Mouse (Mus musculus) intestine, embryonic 14.5 days (tissue): ENCODE results near the gene Agfg1. TPM values are rescaled to one million over a fixed set of nuclear protein-coding genes. Genes with fewer than 3 reads are reported as not detected.
"Not testable (repeated sequence)": the region's sequence is repeated elsewhere in the genome, so short reads cannot be mapped to it uniquely, and the experiment has no call there.

ENCODE experiments used
- ATAC-seq: fragments of 200-750 bp; cut with Nextera tagmentation; replicated peaks from 2 replicates; pipeline ENCODE4 v1.8.0; 2017; ENCODE audit warnings: low read depth, moderate number of reproducible peaks, moderate TSS enrichment, moderate library complexity; ENCODE audit not compliant: low FRiP score, low TSS enrichment
- DNase-seq: peaks from one replicate; pipeline ENCODE4 v3.0.0-alpha.2; 2018; ENCODE audit warnings: low spot score
- H3K27ac ChIP-seq: fragments of 300-500 bp; sonication (generic); 2 replicates; pipeline ENCODE4 v1.5.1; 2014; ENCODE audit warnings: low read depth, mild to moderate bottlenecking, control low read depth
- H3K27me3 ChIP-seq: fragments of 300-500 bp; sonication (generic); replicated peaks from 2 replicates; pipeline ENCODE4 v1.6.1; 2014; ENCODE audit warnings: low read length, control low read depth; ENCODE audit not compliant: control insufficient read depth, insufficient read depth
- H3K36me3 ChIP-seq: fragments of 300-500 bp; sonication (generic); 2 replicates; pipeline ENCODE4 v1.6.1; 2014; ENCODE audit warnings: low read length, control low read depth; ENCODE audit not compliant: control insufficient read depth, insufficient read depth
- H3K4me1 ChIP-seq: fragments of 300-500 bp; sonication (generic); replicated peaks from 2 replicates; pipeline ENCODE4 v1.6.1; 2014; ENCODE audit warnings: low read length, control low read depth, mixed read lengths; ENCODE audit not compliant: control insufficient read depth, insufficient read depth
- H3K4me2 ChIP-seq: fragments of 300-500 bp; sonication (generic); 2 replicates; pipeline ENCODE4 v1.6.1; 2014; ENCODE audit warnings: low read length
- H3K4me3 ChIP-seq: fragments of 300-500 bp; sonication (generic); 2 replicates; pipeline ENCODE4 v1.5.1; 2014; ENCODE audit warnings: low read depth, low read length, control low read depth, mixed read lengths
- H3K9ac ChIP-seq: fragments of 300-500 bp; sonication (generic); 2 replicates; pipeline ENCODE4 v1.6.1; 2014; ENCODE audit warnings: mild to moderate bottlenecking, low read length
- H3K9me3 ChIP-seq: fragments of 300-500 bp; sonication (generic); 2 replicates; pipeline ENCODE4 v1.6.1; 2016; ENCODE audit warnings: low read length, control low read depth; ENCODE audit not compliant: control insufficient read depth
- WGBS: fragments of 180-500 bp; shearing (Covaris S2); extraction: QIAGEN DNeasy Blood & Tissue Kit; methylation state at CpG from one replicate; pipeline ENCODE4 v1.1.7; 2014; 5-methylcytosine and 5-hydroxymethylcytosine counted together
- polyA plus RNA-seq: library from polyadenylated mRNA; unstranded; fragments of >200 nt; fragmentation: Nextera tagmentation; extraction: Ambion mirVana; gene quantifications from 2 replicates; pipeline ENCODE4 v1.2.1, GENCODE M21; 2014

Gene Agfg1
- polyA plus RNA-seq, 1 experiment from 2014 or later, result 46.9 TPM

DNA sequence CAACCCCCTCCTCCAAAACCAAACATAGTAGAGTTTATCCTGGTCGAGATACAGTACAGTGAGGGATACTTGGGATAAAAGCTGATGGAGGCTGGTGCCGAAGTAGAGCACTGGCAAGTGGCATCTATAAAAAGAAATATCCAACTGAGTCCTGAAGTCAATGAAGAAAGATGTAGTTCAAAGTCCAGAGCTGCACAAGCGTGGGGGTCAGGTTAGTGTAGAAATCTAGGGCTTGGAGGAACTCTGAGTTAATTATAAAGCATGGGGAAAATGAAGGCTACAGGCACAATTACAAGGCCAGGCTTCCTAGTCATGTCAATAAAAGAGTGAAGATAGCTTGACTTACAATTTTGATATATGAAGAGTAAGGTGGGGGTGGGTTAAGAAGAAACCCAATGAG, 61.9 kb downstream of the Agfg1 start:
- Histone ChIP-seq H3K4me3 (no peak overlapping the region), H3K9ac (no peak overlapping the region), H3K9me3 (no peaks in the 10 kb centered on the region), H3K4me1 (no peaks in the 10 kb centered on the region), H3K27me3 (no peaks in the 10 kb centered on the region), H3K4me2 (no peak overlapping the region), H3K36me3 (peaks cover 50% of the 10 kb centered on the region), H3K27ac (no peak overlapping the region)
- WGBS, result 90% methylated on average over 3 of the region's 3 CpGs
- ATAC-seq (no peak), DNase-seq (no peak)

DNA sequence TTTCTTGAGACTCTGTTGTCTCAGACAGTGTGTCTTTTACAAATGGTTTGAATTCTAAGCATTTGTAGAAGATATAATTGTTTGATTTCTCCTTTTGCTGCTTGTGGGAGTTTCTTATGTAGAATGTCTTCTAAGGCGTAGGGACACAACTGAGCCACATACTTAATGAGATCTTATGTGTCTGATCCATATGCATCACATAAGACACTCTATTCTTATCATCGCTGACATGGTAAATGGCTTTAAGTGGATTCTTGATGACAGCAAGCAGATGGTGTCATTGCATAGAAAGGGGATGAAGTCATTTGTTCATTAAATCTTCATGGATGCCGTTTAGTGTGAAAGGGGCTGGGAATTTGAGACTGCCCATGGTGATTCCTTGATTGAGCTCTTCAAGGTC, 66.6 kb downstream of the Agfg1 start:
- ATAC-seq, result no peak
- WGBS, result 76% methylated on average over 3 of the region's 3 CpGs

GRCm38 (mm10) chr1:82913025-82913424, 73.7 kb downstream of the Agfg1 start, which contains the start of gene A030005L19Rik:
Gene A030005L19Rik, plus strand, starts transcription at chr1:82913325.
- ATAC-seq, result no peak
- 93% methylated on average over 3 of the region's 3 CpGs for WGBS

More for the DNA sequence above, 66.6 kb downstream of the Agfg1 start:
- H3K9ac ChIP-seq, result no peak overlapping the region
- no peaks in the 10 kb centered on the region for H3K4me1 ChIP-seq
- no peaks in the 10 kb centered on the region for H3K27me3 ChIP-seq
- H3K9me3 ChIP-seq, result no peaks in the 10 kb centered on the region
- no peak for DNase-seq
- H3K36me3 ChIP-seq, result peaks cover 22% of the 10 kb centered on the region
- no peak overlapping the region for H3K4me3 ChIP-seq
- no peak overlapping the region for H3K27ac ChIP-seq
- H3K4me2 ChIP-seq, result no peak overlapping the region

GRCm38 (mm10) chr1:82913434-82913833, 74.2 kb downstream of the Agfg1 start:
- not testable (repeated sequence) for H3K4me3 ChIP-seq, H3K4me1 ChIP-seq, H3K9me3 ChIP-seq, ATAC-seq, H3K9ac ChIP-seq, H3K36me3 ChIP-seq, DNase-seq, H3K4me2 ChIP-seq, H3K27me3 ChIP-seq, H3K27ac ChIP-seq
- WGBS, result 94% methylated on average over 5 of the region's 5 CpGs

More at GRCm38 (mm10) chr1:82913025-82913424, 73.7 kb downstream of the Agfg1 start, which contains the start of gene A030005L19Rik:
- Histone ChIP-seq H3K36me3 (no peaks in the 10 kb centered on the region), H3K4me3 (no peak within 1 kb of the TSS), H3K9ac (no peak within 1 kb of the TSS), H3K4me1 (no peaks in the 10 kb centered on the region), H3K9me3 (no peaks in the 10 kb centered on the region), H3K4me2 (no peak within 1 kb of the TSS), H3K27me3 (no peaks in the 10 kb centered on the region), H3K27ac (no peak within 1 kb of the TSS)
- no peak for DNase-seq

DNA sequence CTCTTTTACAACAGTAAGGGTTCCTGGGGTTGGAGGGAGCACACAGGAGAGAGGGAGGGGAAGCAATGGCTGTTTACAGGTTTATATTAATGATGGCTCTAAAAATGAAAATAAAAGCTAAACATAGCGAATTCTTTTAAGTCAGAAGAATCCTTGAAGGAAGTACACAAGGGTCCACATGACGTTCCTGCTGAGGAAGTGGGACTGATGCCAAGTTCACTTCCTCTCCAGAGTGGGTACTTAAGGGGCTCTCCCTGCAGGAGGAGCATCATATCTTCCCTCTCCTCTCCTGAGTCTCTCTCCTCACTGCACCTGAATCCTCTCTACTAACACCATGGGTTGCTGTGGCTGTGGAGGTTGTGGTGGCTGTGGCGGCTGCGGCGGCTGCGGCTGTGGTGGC, 85.4 kb downstream of the Agfg1 start, which contains the start of gene A030014E15Rik:
Gene A030014E15Rik, plus strand, starts transcription at position 268 of the 400 bp plus-strand sequence.
- WGBS, result 73% methylated on average over 6 of the region's 6 CpGs
- no peak for DNase-seq

DNA sequence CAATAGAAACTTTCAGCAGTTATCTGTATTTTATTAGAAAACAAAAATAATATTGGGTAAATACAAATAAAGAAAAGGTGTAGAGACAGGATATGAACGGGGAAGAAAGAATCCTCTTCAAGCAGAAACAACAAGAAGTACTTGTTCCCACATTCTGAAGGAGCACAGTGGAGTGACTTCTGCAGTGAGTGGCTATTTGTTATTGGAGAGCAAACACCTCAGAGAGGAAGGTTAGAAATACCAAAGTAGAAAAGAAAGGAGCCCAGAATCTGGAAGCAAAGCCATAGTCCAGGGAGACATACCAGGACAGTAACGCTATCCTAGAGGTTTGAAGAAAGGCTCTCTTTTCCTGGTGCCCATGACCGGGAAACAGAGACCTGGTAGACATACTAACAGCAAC, 91.3 kb downstream of the Agfg1 start:
- H3K4me2 ChIP-seq, H3K4me1 ChIP-seq, H3K9ac ChIP-seq, H3K27me3 ChIP-seq, H3K36me3 ChIP-seq, ATAC-seq, DNase-seq, H3K9me3 ChIP-seq, H3K27ac ChIP-seq, H3K4me3 ChIP-seq: not testable (repeated sequence)
- 84% methylated on average over 2 of the region's 3 CpGs for WGBS

More for the DNA sequence above, 85.4 kb downstream of the Agfg1 start, which contains the start of gene A030014E15Rik:
- ATAC-seq, result no peak
- no peaks in the 10 kb centered on the region for H3K4me1 ChIP-seq
- H3K4me3 ChIP-seq, result no peak within 1 kb of the TSS
- no peaks in the 10 kb centered on the region for H3K36me3 ChIP-seq
- no peaks in the 10 kb centered on the region for H3K9me3 ChIP-seq
- no peak within 1 kb of the TSS for H3K27ac ChIP-seq
- H3K27me3 ChIP-seq, result no peaks in the 10 kb centered on the region
- no peak within 1 kb of the TSS for H3K4me2 ChIP-seq
- H3K9ac ChIP-seq, result no peak within 1 kb of the TSS

- not testable (repeated sequence) for H3K27me3 ChIP-seq, H3K4me1 ChIP-seq, DNase-seq, ATAC-seq, H3K9me3 ChIP-seq, H3K4me3 ChIP-seq, H3K4me2 ChIP-seq, H3K9ac ChIP-seq, H3K27ac ChIP-seq, H3K36me3 ChIP-seq
- WGBS, result no CpG with 5 or more reads among the region's 6 CpGs
These were observed 92.0 kb downstream of the Agfg1 start, which contains the start of gene Gm6217 for GRCm38 (mm10) chr1:82931326-82931725. Gene Gm6217, minus strand, starts transcription at chr1:82931399.

DNA sequence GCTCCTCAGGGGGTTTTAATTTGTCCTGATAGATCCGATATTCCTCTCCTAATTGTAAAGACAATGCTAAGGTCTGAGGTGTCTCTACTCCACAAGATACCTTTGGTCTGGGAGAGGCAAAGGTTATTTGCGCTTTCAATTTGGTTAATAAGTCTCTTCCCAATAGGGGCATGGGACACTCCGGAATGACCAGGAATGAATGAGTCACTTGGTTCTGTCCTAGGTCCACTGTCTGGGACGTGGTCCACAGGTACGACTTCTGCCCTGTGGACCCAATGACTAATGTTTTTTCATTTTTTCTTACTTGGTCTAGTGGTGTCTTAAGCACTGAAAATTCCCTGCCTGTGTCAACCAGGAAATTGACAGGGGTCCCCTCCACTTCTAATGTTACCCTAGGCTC, 99.4 kb downstream of the Agfg1 start:
- H3K9ac ChIP-seq, result no peak overlapping the region
- no peak for ATAC-seq
- peaks cover 4% of the 10 kb centered on the region; the same call in 1 of the 2 replicates for H3K9me3 ChIP-seq
- WGBS, result 94% methylated on average over 5 of the region's 5 CpGs
- no peaks in the 10 kb centered on the region for H3K4me1 ChIP-seq
- no peak overlapping the region for H3K27ac ChIP-seq
- no peaks in the 10 kb centered on the region for H3K27me3 ChIP-seq
- DNase-seq, result no peak
- H3K36me3 ChIP-seq, result no peaks in the 10 kb centered on the region
- H3K4me2 ChIP-seq, result no peak overlapping the region
- no peak overlapping the region for H3K4me3 ChIP-seq

- H3K4me1 ChIP-seq, H3K27me3 ChIP-seq, H3K9me3 ChIP-seq, H3K4me3 ChIP-seq, H3K9ac ChIP-seq, H3K36me3 ChIP-seq, H3K27ac ChIP-seq, H3K4me2 ChIP-seq, DNase-seq, ATAC-seq: not testable (repeated sequence)
- 85% methylated on average over 1 of the region's 2 CpGs for WGBS
These were observed 103.2 kb downstream of the Agfg1 start for GRCm38 (mm10) chr1:82942505-82942904.
